Mouse (Mus musculus) left cerebral cortex, postnatal 14 days (tissue): Measurements from ENCODE around the gene Map3k10. TPM values are rescaled to one million over a fixed set of nuclear protein-coding genes. Genes with fewer than 3 reads are reported as not detected.

Experiments used
- DNase-seq, 2 experiments: peaks; one replicate each; pipeline ENCODE4 v3.0.0; 2021 to 2022; ENCODE audit warnings: low spot score in 2 of 2, mixed read lengths in 1 of 2
- intact Hi-C: fragments of 180-260 bp; cut with DNase I; formaldehyde crosslinking; loops from one replicate; pipeline ENCODE4 v1.15.1; 2025
- long read RNA-seq, 2 experiments: library from polyadenylated mRNA; stranded (forward); transcript quantifications; one replicate each; pipeline ENCODE4 v2.0.0; 2021
- total RNA-seq, 2 experiments: library from RNA; stranded (reverse); gene quantifications; 2 replicates each; pipeline ENCODE4 v1.2.3; 2021

The Map3k10 gene
- total RNA-seq, result 100 to 1,000 TPM; 228 to 233 TPM
- long read RNA-seq, experiment 1, partial matches to known transcripts, result 109 of 131 reads
- long read RNA-seq, experiment 1, other reads (novel, unspliced or antisense), result 15 of 131 reads
- long read RNA-seq, experiment 2, transcript Map3k10-204 (2 exons, 1,621 nt), result major isoform, 8 of 98 reads
- long read RNA-seq, experiment 2, partial matches to known transcripts, result 74 of 98 reads
- long read RNA-seq, experiment 2, other reads (novel, unspliced or antisense), result 12 of 98 reads

DNA sequence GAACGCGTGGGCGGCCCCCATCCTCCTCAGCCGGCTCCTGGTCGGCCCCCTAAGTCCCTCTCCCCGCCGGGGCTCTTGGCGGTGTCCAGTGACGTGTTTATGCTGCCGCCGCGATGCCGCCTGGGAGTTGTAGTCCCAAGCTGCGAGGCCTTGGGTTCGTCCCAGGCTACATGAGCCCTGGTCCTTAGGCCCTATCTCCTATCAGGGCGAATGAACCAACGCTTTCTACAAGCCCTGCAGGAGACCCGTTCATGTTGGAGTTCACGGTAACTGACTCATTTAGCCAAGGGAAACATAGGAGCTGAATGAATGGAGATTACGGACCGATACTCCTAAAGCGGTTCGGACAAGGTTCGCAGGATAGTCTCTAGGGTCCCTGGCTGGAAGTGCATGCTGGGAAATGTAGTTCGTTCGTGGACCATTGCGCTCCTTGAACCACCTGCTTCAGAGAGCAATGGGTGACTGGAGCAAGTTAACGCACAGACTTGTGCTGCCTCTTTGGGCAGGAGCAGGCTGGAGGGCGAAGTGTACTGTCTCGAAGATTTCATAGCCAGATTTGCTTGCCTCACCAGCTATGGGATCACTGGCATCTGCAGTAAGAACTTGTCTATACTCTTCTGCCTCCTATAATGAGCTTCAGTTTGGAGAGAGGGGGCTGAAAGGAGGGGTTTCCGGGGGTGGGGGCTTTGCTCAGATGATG, at the start of gene Map3k10:
TSS of gene Map3k10 (minus strand) at position 77 of the 700 bp plus-strand sequence.
- intact Hi-C loops, result no loop called here
- peak; percentile 94 for DNase-seq

GRCm38 (mm10) chr7:27721951-27722350, 47.6 kb upstream of the Map3k10 start:
- no peak for DNase-seq
- intact Hi-C loops, result no loop called here

DNA sequence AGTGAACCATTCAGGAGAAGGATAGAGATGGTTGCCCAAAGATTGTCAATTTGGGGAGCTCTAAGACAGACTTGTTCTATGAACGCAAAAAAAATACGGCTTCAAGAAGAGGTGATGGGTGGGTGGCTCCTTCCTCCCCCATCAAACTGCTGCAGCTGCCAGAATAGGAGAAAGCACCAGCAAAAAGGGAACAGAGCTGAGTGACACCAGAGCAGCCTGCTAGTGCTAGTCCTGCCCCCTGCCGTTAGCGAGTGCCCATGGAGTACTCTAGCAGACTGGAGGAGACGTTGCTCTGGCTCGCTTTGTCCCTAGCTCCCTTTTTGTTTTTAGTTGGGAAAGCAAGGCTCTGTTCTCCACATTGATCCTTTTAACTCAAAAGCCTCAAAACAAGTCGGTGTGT, 36.0 kb upstream of the Map3k10 start:
- no peak for DNase-seq
- intact Hi-C loops, result no loop called here

GRCm38 (mm10) chr7:27696711-27697110, 22.3 kb upstream of the Map3k10 start:
- intact Hi-C loops, result no loop called here
- DNase-seq, result no peak

- intact Hi-C loops, result no loop called here
- no peak for DNase-seq
Measured at GRCm38 (mm10) chr7:27691076-27691475, 16.7 kb upstream of the Map3k10 start.

GRCm38 (mm10) chr7:27688815-27689612, 14.6 kb upstream of the Map3k10 start, which contains the start of gene Zfp607b:
Gene Zfp607b (plus strand): TSS chr7:27689340.
- DNase-seq, result peak; percentile 91 to 97
- intact Hi-C loops, result loop anchor here (5.0 to 10.0 kb wide), 3 partner anchors 38 to 354 kb away; partner anchors contain the start of genes Blvrb, Ltbp4 and Sptbn4

DNA sequence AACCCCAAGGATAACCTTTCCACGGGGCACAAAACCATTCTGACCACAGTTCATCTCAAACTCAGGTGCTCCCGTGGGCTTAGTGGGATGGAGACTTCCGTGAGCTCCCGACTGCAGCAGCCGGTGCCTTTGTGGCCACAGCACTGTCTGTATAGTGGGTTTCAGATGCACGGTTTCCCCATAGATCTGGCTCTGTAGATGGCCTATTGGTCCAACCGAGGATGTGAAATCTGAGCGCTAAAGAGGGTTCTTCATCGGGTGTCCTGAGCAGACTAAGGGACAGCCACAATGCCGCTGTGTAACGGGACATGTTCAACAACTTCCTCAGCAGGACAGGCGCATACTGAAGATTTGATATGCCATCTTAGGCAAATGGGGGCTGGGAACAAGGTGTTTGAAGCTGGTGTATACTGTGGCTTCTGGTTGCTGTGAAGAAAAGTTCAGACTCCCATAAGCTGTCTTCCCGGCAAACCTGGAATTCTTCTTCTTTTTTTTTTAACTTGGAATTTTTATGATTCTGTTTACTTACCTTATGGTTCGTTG, 13.9 kb upstream of the Map3k10 start:
- no peak for DNase-seq
- intact Hi-C loops, result loop anchor here (5.0 to 10.0 kb wide), 3 partner anchors 39 to 354 kb away; partner anchors contain the start of genes Blvrb, Ltbp4 and Sptbn4

DNA sequence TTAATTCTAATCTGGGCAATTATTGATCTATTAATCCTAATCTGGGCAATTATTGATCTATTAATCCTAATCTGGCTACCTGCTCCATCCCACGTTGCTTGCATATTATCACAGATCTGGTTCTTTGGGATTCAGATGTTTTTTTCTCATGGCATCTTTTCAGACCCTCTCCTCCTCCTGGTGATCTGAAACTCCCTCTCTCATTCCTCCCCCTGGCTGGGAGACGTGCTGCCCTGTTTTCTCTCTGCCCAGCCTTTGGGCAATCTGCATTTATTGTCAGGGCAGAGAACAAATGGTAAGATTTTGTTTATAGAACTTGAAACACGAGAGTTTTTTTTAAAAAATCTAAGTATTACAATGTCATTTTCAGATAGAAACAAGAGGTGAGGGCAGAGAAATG, 13.4 kb upstream of the Map3k10 start:
- DNase-seq, result no peak
- intact Hi-C loops, result loop anchor here (5.0 to 10.0 kb wide), 3 partner anchors 39 to 353 kb away; partner anchors contain the start of genes Blvrb, Ltbp4 and Sptbn4

GRCm38 (mm10) chr7:27687043-27687442, 12.6 kb upstream of the Map3k10 start:
- no peak for DNase-seq
- intact Hi-C loops, result loop anchor here (5.0 to 10.0 kb wide), 3 partner anchors 40 to 352 kb away; partner anchors contain the start of genes Blvrb, Ltbp4 and Sptbn4

GRCm38 (mm10) chr7:27685681-27686080, 11.3 kb upstream of the Map3k10 start:
- intact Hi-C loops, result loop anchor here (2.0 to 10.0 kb wide), 4 partner anchors 31 to 351 kb away; partner anchors contain the start of genes Blvrb, Ltbp4 and Sptbn4

GRCm38 (mm10) chr7:27685220-27685619, 10.8 kb upstream of the Map3k10 start:
- intact Hi-C loops, result loop anchor here (2.0 to 10.0 kb wide), 4 partner anchors 30 to 350 kb away; partner anchors contain the start of genes Blvrb, Ltbp4 and Sptbn4
- no peak for DNase-seq

More at GRCm38 (mm10) chr7:27685681-27686080, 11.3 kb upstream of the Map3k10 start:
- DNase-seq, result no peak

GRCm38 (mm10) chr7:27683218-27683617, 8.8 kb upstream of the Map3k10 start:
- intact Hi-C loops, result loop anchor here (10.0 kb wide), 2 partner anchors 238 to 348 kb away; partner anchors contain the start of genes Blvrb, Ltbp4 and Sptbn4
- no peak for DNase-seq

DNA sequence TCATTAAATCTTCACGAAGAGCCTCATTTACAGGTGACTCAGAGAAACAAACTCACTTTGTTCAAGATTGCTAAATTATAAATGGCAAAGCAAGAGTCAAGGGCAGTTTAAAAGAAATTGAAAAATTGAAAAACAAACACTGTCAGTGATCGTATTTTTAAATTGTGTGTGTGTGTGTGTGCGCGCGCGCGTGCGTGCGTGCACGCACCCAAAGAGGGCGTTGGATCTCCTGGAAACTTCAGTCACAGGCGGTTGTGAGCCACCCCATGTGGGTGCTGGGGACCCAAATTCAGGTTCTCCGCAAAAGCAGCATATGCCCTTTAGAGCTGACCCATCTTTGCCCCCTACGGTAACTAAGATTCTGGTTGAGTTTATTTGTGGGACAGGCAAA, 819 bp upstream of the Map3k10 start:
- intact Hi-C loops, result no loop called here
- no peak for DNase-seq

GRCm38 (mm10) chr7:27674195-27674521, 240 bp downstream of the Map3k10 start:
- no peak for DNase-seq
- intact Hi-C loops, result no loop called here

GRCm38 (mm10) chr7:27673575-27674131, 745 bp downstream of the Map3k10 start:
- DNase-seq, result no peak

DNA sequence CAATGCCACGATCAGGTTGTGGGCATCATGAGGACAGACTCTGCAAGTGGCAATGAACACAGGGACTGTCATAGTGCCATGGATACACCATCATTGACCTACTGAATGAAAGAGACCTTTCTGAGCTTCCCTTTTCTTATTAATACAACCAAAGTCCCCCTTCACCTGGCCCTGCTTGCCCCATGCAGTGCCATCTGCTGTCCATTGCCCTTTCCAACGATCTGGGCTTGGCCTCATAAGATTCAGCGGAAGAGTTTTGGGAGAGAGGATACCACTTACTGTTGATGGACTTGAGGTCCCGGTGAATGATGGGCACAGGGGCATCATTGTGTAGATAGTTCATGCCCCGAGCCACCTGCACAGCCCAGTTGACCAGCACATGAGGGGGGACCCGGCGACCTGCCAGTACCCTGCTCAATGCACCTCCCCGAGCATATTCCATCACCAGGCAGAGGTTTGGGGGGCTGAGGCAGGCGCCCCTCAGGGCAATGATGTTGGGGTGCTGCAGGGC, 1.3 kb downstream of the Map3k10 start:
- intact Hi-C loops, result no loop called here
- no peak for DNase-seq

More at GRCm38 (mm10) chr7:27673575-27674131, 745 bp downstream of the Map3k10 start:
- intact Hi-C loops, result no loop called here

DNA sequence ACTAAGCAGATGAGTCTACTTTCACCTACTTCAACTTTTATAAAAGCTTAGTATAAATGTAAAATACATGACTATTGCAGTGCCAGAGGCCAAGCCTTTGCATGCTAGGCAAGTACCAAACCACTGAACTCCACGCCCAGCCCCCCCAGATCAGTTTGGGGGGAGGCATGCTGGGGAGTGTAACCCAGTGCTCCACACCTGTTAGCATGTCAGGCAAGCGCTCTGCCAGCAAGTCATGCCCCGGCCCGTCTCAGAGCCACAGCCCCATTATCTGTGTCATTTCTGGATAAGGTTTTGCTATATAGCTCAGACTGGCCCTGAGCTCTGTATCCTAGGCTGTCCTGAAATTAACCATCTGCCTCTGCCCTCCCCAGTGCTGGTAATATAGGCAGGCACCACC, 12.4 kb downstream of the Map3k10 start:
- DNase-seq, result no peak
- intact Hi-C loops, result no loop called here

DNA sequence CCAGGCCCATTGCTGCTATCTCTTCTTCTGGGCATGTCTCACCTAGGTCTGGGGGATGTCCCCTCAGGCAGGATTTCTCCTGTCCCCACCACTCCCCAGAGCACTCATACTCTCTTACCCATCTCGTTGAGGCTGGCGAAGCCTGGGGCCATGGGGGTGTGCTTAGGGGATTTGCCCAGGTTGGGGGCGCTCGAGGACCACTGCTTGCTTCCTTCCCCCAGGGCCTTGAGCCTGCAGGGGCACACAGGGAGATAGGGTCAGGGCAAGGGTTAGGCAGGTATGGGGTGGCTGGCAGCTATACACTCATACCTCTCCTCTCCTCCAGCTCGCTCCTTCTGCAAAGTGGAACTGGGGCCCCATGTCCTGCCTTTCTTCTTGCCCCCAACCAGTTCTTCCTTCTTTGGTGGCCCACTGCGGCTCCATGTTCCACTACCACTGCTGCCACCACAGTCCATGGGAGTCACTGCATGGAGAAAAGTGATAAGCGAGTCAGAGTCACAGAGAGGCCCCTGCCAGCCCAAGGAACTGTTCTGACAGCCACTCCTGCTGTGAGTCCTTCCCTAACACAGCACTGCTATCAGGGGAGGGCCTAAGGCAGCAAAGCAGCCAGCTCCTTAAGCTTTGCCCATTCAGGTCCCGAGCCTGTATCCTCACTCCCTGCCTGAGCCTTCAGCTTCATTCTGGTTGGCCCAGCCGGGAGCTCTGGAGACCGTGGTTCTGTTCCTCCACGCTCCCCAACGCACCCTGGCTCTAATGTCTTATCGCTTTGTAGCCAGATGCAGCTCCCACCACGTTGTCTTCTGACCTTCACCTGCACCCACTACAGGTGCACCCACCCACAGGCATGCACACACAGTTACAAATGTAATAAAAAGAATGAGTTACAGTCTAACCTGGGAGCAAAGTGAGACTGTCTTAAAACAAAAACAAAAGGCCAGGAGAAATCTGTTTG, 15.4 kb downstream of the Map3k10 start:
- DNase-seq, result peak in 1 of 2 experiments; percentile 70
- intact Hi-C loops, result no loop called here
